Mouse (Mus musculus) heart, adult 2 months (tissue): ENCODE data around the gene Olfr64.

ENCODE experiments used
- EP300 ChIP-seq: fragments of 200-500 bp; IDR thresholded peaks from 2 replicates; pipeline ENCODE4 v1.6.1; 2011; ENCODE audit warnings: low read depth, low read length, control low read depth; ENCODE audit not compliant: insufficient read depth
- POLR2A ChIP-seq: fragments of 200-500 bp; IDR thresholded peaks from 2 replicates; pipeline ENCODE4 v1.6.1; 2011; ENCODE audit warnings: mild to moderate bottlenecking, low read depth, low read length, control low read depth; ENCODE audit not compliant: insufficient read depth

DNA sequence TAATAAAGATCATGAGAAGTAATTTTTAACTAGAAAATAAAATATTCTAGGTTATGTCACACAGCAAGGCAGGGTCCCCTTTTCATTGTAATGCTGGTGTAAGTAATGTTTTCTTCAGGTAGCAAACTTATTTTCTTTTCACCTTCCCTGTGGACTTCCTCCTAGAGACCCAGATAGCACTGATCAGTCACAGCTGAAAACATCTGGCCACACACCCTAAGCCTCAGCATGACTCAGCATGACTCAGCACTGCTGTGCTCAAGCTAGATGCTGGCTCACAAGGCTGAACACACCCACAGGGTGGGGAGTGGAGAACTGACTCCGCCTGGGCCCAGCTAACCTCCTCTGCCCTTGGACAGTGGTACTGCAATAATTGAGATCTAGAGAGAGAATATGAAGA, 33.4 kb downstream of the Olfr64 start:
- TF ChIP-seq EP300 (0 out of 2 replicates have a peak, but pooled peaks have one; percentile 23), POLR2A (no peak)
